Mouse (Mus musculus) WW6 (cell line): Measurements from ENCODE around the gene Poc1b.

Experiments used
- DNase-seq: peaks from one replicate; pipeline ENCODE4 v3.0.0-alpha.2; 2013; ENCODE audit warnings: low read depth, low spot score

Gene Poc1b

GRCm38 (mm10) chr10:99226782-99227181 lies 119.9 kb downstream of the Poc1b start:
- DNase-seq = no peak

GRCm38 (mm10) chr10:99227968-99228864 lies 121.4 kb downstream of the Poc1b start:
- no peak for DNase-seq

GRCm38 (mm10) chr10:99229031-99229684 lies 122.3 kb downstream of the Poc1b start:
- no peak for DNase-seq

- no peak for DNase-seq
Measured at GRCm38 (mm10) chr10:99232518-99233227, 125.8 kb downstream of the Poc1b start.

GRCm38 (mm10) chr10:99234336-99234735 lies 127.5 kb downstream of the Poc1b start:
- no peak for DNase-seq

GRCm38 (mm10) chr10:99235081-99235480 lies 128.2 kb downstream of the Poc1b start:
- DNase-seq = no peak

GRCm38 (mm10) chr10:99237205-99237832 lies 130.5 kb downstream of the Poc1b start:
- DNase-seq = no peak

- no peak for DNase-seq
Measured at GRCm38 (mm10) chr10:99238537-99238936, 131.7 kb downstream of the Poc1b start.

GRCm38 (mm10) chr10:99241284-99241828 lies 134.5 kb downstream of the Poc1b start:
- no peak for DNase-seq

GRCm38 (mm10) chr10:99241829-99242711 lies 135.2 kb downstream of the Poc1b start:
- no peak for DNase-seq

GRCm38 (mm10) chr10:99242721-99243120 lies 135.9 kb downstream of the Poc1b start:
- DNase-seq = no peak

GRCm38 (mm10) chr10:99243907-99244489 lies 137.2 kb downstream of the Poc1b start:
- no peak for DNase-seq

GRCm38 (mm10) chr10:99244655-99245260 lies 137.9 kb downstream of the Poc1b start:
- no peak for DNase-seq

- DNase-seq = no peak
Measured at GRCm38 (mm10) chr10:99246797-99247508, 140.1 kb downstream of the Poc1b start.
